ENCODE assay signal across 8 mouse cellular contexts in the genomic region with DNA sequence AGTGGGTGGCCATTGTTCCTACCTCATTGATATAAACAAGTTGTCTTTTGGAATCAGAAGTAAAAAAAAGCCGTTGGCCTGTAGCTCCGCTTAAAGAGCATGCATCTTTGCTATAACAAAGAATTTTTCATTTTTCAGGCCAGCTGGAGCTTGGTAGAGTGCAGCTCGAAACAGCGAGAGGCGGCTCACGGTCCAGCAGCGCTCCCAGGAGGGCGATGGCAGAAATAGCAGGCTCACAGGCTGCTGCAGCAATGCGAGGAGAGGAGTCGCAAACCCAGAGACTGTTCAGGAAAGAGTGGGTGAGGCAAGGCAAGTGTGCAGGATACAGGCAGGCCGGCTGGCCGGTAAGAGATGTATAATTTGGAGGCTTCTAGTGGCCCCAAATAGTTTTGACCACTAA. TPM values are rescaled to one million over a fixed set of nuclear protein-coding genes. Genes with fewer than 3 reads are reported as not detected.
DNase-seq lines count a peak whose midpoint lies in the region.

No protein-coding gene starts in this region.

- DNase-seq in ovary, postnatal 36 days (ENCODE audit: low spot score): peak; percentile 32
- DNase-seq in ovary, adult 18-20 months (ENCODE audit: low spot score): no peak
- peak; percentile 57 to 58 for DNase-seq in cerebellum, postnatal 36 days
- DNase-seq in gastrocnemius, postnatal 10 days: peak; percentile 51
- DNase-seq in layer of hippocampus, adult 9-10 months (ENCODE audit: low spot score): peak; percentile 42
- DNase-seq in lung, postnatal 14 days: peak; percentile 32
- DNase-seq in right cerebral cortex, postnatal 14 days: peak; percentile 63
- DNase-seq in thymus, postnatal 25 days: no peak

RNA-seq across cellular contexts. Expression of a gene that starts 42.0 kb away (rescaled TPM):
- 1 to 10 TPM; 5.6 to 7.5 TPM for total RNA-seq in gastrocnemius, postnatal 10 days (2021)

Comparison
In these comparisons a context has a peak if more than half of its experiments do, and no peak if none do; other contexts are left out.
1. DNase-seq: peak in ovary, postnatal 36 days (single experiment), cerebellum, postnatal 36 days (2 of 2), gastrocnemius, postnatal 10 days (single experiment), layer of hippocampus, adult 9-10 months (single experiment), lung, postnatal 14 days (single experiment) and right cerebral cortex, postnatal 14 days (single experiment); none in ovary, adult 18-20 months (single experiment) and thymus, postnatal 25 days (single experiment).